Mouse (Mus musculus) right cerebral cortex, postnatal 25 days (tissue): ENCODE measurements at regions not wholly inside any gene's neighbourhood (a gene's known extent, or its start where the extent isn't known, plus 50 kb on each side); places are given as distances from the start of the nearest gene placed in this dataset.

ENCODE experiments used
- DNase-seq: peaks from one replicate; pipeline ENCODE4 v3.0.0; 2022

- DNase-seq, result no peak
Observed at GRCm38 (mm10) chr3:38695836-38696235, 190.9 kb upstream of the Fat4 start.

GRCm38 (mm10) chr3:38692768-38693167, 194.0 kb upstream of the Fat4 start:
- no peak for DNase-seq

GRCm38 (mm10) chr3:38684247-38684991, 199.8 kb upstream of the Ankrd50 start:
- no peak for DNase-seq

DNA sequence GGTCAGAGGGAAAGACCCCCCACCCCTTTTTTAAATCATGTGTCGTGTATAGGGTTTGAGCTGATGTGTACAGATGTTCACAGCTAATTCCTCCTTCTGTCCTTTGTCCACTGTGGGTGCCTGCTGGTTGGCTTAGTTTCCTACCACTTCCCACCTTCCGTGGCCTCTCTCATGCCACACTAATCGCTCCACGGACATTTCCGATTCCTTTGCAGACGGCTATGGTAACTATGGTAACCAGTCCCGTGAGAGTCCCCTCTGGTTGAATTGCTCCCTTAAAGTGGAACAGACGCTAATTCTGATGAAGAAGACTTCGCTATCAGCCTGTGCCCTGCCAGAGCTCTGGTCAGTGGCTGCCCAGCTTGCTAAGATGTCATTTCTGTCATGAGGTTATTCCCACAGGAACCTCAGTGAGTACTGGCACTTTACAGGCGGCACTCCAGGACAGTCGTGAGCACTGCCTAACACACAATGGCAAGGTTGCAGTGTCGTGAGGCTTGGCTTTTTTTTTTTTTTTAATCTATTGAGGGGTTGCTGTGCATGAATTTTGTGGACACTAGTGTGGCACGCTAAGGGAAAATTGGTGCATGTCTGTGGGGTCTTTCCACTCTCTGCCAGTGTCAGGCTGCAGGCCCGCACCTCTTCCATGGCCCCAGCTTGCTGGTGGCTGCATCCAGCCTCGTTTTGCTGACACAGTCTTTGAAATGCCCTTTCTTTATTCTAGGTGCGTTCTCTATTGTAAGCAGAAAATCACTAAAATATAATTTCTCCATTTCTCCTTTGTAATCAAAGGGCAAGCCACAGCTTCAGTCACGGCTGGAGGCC, 179.2 kb upstream of the Ankrd50 start:
- no peak for DNase-seq

GRCm38 (mm10) chr3:38663023-38663422, 178.4 kb upstream of the Ankrd50 start:
- no peak for DNase-seq

DNA sequence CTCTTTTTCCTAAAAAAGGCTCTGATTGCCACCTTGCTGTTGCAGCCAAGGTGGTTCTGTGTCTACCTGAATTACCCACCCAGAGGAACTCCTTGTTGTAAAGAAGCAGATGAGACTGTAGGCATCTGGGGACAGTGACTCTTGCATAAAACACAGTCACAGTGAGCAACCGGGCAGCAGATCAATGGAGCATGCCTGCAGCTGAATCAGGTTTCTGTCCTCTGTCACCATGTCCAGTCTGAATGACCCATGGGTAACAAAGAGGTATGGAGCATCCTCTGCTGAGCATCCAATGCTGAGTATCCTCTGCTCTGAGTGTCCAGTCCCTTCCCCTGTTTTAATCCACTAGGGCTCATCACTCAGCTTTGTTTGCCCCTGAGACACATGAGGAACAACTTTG, 172.1 kb upstream of the Ankrd50 start:
- no peak for DNase-seq

DNA sequence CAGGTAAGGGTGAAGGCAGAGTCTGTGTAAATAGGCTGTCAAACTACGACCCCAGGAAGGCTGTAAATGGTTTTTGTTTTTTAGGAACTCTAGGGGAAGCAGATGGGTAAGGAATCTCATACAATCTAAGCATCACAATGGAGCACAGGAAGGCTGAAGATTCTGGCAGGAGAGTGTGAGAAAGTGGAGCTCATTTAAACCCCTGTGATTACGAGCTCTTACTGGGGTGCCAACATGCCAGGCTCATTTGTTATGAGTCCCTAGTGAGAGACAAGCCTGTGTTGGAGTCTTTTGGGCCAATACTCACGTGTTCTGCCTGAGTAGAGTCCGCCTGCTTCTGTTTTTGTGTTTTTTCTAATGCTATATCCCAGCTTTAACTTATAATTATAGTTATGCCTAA, 169.3 kb upstream of the Ankrd50 start:
- DNase-seq, result no peak

GRCm38 (mm10) chr3:38652985-38653685, 168.5 kb upstream of the Ankrd50 start:
- no peak for DNase-seq

DNA sequence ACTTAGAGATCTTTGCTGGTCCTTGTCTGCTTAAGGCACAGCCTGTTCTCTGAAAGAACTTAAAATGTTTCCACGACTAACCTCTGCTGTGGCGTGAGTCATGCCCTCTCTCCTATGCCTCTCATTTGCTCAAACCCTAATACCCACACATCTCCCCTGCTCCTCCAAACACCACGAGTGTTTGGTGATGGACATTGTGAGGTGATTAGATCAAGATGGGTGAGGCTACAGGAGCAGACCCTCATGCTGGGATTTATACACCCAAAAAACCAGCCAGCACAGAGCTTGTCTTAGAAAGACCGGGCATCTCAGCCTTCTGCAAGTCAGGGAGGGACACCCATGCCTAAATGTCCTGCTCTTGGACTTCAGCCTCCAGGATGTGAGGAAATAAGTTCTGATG, 165.5 kb upstream of the Ankrd50 start:
- no peak for DNase-seq

DNA sequence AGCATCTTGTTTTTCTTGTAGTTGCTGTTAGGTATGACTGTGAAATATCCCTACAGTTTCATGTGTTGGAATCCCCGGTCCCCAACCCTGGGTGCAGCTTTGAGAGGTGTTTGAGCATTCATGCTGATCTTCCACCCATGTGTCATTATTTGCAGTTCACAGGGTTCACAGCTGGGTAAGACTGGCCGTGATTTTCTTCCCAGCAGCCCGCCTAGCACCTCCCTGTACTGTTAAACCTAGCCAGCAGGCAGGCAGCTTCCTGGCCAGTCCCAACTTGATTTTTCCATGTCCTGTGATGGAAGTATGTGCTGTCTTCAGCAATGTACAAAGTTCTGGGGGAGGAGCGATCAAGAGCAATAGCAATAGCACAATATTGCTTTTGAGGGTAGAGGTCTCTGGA, 164.0 kb upstream of the Ankrd50 start:
- DNase-seq, result no peak

GRCm38 (mm10) chr3:38647737-38648330, 163.2 kb upstream of the Ankrd50 start:
- DNase-seq, result no peak

- DNase-seq, result no peak
Observed at GRCm38 (mm10) chr3:38641733-38642132, 157.1 kb upstream of the Ankrd50 start.

DNA sequence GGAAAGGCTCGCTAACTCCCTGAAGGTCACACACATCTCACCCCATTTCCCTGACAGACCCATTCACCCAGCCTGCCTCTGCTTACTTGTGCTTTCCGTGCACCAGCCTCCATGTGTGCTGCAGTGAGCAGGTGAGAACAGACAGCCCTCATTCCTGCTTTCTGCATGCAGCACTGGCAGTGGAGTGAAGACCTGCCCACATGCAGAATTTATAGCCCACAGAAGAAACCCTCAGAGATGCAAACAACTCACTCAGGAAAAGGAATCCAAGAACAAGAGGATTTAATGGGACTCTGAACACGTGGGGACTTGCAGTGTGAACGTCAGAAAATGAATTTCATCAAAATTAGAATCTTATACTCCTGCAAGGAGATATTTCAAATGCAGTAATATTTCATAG, 152.2 kb upstream of the Ankrd50 start:
- no peak for DNase-seq

- no peak for DNase-seq
Observed at GRCm38 (mm10) chr3:38633347-38633746, 148.7 kb upstream of the Ankrd50 start.

- no peak for DNase-seq
Observed at GRCm38 (mm10) chr3:38625575-38626184, 141.0 kb upstream of the Ankrd50 start.

DNA sequence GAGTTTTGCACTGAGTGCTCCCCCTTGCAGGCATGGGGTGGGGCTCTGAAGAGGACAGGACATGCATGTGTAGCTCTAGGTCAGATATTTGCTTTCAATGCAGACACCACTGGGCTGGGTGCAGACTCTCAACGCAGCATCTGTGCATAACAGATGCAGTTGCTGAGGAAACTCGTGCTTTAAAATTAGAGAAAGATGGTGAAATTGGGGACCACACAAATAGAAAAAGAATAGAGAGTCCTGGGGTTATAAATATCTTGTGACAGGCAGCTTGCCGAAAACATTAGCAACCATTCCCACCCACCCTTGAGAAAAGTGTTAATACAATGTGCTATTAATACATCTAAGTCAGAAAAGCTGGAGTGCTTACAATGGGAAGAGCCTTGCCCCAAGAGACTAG, 133.3 kb upstream of the Ankrd50 start:
- no peak for DNase-seq

GRCm38 (mm10) chr3:38617217-38617616, 132.6 kb upstream of the Ankrd50 start:
- no peak for DNase-seq

GRCm38 (mm10) chr3:38613706-38614105, 129.1 kb upstream of the Ankrd50 start:
- DNase-seq, result no peak

DNA sequence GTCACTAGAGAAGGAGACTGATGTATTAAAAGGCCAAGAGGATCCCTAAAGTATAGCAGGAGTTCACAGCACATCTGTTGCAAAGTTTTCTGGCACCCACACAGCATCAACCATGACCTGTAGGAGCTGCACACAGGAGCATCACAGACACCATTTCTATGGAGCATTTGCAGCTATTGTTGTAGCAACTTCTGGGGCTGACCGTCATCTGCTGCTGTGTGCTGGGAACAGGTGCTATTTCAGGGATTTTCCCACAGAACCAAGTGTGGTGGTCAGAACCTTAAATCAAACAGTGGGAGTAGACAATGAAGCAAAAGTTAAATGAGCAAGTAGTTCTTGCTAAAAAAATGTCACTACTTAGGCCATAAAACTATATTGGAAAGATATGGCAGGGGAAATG, 106.9 kb upstream of the Ankrd50 start:
- DNase-seq, result no peak

DNA sequence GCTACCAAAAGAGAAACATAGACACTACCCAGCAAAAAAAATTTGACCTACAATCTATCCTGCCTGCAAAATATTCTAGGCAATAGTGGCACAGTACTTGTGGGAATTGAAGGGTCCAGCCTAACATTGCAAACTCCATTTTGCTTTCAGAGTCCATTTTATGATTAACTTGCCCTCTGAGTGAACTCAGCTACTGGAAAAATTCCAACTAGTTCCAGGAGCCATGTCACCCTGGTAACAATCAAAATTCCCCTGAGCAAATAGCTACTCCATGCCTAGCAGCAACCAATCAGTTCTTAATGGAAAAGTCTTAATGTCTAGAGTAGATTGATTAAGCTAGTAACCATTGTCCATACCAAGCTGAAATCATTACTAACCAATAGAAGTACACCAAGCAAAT, 104.3 kb upstream of the Ankrd50 start:
- no peak for DNase-seq

- DNase-seq, result no peak
Observed at GRCm38 (mm10) chr3:38585509-38585908, 100.9 kb upstream of the Ankrd50 start.

- DNase-seq, result no peak
Observed at GRCm38 (mm10) chr3:38579781-38580180, 95.1 kb upstream of the Ankrd50 start.
